Mouse (Mus musculus): ENCODE results near the gene Polr2h.
"Not testable (repeated sequence)": the region's sequence is repeated elsewhere in the genome, so short reads cannot be mapped to it uniquely, and the experiment has no call there.

Gene Polr2h

GRCm38 (mm10) chr16:20717181-20717977 lies at the start of gene Polr2h, which contains the start of gene Clcn2:
Gene Polr2h, plus strand, starts transcription at chr16:20717665.
Gene Clcn2, minus strand, starts transcription at chr16:20717746.
- DNase-seq (ENCODE audit: low spot score in 2 of 2): peak; percentile 98

GRCm38 (mm10) chr16:20668013-20668412 lies 49.5 kb upstream of the Polr2h start, which contains the start of gene Eif4g1:
Gene Eif4g1, plus strand, starts transcription at chr16:20668313.
- DNase-seq (ENCODE audit: low spot score in 2 of 2): not testable (repeated sequence)

- DNase-seq (ENCODE audit: low spot score in 2 of 2): no peak
Measured at GRCm38 (mm10) chr16:20670291-20670690, 47.2 kb upstream of the Polr2h start.

DNA sequence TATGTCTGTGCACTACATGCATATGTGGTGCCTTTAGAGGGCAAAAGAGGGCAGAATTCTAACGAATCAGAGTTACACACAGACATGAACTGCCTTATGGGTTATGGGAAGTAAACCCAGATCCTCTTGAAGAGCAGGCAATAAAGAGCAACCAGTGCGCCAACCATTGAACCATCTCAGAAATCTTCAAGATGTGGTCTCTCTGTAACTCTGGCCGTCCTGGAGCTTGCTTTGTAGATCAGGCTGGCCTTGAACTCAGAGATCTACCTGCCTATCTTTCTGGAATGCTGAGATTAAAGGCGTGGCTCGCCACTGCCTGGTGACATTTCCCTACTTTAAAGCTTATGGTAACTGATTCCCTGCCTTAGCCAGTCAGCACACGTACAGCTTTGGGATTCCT lies 45.6 kb upstream of the Polr2h start:
- no peak for DNase-seq (ENCODE audit: low spot score in 2 of 2)

- peak; percentile 96 to 97 for DNase-seq (ENCODE audit: low spot score in 2 of 2)
Measured at GRCm38 (mm10) chr16:20672500-20672902, 45.0 kb upstream of the Polr2h start.

DNA sequence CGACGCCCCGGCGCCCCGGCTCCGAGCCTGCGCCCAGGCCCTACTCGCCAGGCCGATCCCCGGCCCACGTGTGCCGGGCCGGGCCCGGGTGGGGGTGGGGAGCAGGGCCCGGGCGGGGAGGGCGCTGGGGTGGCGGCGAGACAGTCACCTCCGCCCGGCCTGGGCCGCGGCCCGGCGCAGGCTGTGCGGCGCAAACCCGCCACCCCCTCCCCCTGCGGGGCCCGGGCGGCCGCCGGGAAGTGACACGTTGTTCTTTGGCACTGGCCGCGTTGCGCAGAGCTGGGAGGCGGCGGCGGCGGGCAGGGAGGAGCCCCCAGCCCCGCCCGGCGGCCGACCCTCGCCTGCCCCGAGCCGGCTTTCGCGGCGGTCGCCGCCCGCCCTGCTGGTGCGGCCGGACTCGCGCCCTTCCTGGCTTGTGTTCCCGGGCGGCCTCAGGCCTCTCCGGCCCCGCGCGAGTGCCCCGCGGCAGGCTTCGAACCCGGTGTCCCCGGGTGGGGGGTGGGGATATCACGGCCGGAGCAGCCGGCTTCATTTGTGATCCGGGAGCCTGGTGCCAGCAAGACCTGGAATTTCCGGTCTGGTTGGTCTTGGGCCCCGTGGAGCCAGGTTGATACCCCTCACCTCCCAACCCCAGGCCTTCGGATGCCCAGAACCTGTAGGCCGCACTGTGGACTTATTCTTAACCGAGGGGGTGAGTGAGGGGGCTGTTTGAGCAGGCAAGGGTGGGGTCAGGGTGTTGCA lies 44.3 kb upstream of the Polr2h start:
- DNase-seq (ENCODE audit: low spot score in 2 of 2): peak in 1 of 2 experiments; percentile 67

DNA sequence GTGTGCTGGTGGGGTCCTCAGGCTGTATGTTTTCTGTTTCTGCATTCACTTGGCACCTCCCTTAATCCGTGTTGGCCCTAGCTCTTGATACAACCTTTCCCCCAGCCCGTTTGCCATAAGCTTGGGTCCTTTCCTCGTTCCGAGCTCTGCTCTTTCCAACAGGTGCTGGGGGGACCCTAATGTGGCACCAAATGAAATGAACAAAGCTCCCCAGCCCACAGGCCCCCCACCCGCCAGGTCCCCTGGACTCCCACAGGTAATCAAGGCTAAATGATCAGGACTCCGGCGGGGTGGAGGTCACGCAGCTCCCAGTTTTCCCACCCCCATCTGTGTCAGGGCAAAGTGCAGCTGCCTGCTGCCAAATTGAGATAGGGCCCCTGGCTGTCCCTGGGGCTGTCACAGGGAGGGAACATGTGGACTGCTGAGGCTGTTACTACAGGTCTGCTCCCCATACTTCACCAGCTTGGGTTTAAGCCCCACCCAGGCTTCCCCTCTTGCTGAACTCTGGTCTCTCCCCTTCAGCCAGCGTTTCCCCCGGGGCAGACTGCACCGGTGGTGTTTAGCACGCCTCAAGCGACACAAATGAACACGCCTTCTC lies 43.7 kb upstream of the Polr2h start:
- DNase-seq (ENCODE audit: low spot score in 2 of 2): peak in 1 of 2 experiments; percentile 45

DNA sequence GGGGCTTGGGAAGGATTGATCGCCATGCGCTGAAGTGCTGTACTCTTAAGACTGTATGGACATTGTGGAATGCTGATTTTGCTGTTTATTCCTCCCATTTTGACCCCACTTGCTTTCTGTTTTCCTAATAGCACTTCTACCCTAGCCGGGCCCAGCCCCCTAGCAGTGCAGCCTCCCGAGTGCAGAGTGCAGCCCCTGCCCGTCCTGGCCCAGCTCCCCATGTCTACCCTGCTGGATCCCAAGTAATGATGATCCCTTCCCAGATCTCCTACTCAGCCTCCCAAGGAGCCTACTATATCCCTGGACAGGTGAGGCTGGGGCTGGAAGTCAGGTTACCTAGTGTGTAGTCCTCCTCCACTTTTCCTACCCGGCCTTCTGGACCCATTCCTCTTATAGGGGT lies 42.3 kb upstream of the Polr2h start:
- DNase-seq (ENCODE audit: low spot score in 2 of 2): no peak

DNA sequence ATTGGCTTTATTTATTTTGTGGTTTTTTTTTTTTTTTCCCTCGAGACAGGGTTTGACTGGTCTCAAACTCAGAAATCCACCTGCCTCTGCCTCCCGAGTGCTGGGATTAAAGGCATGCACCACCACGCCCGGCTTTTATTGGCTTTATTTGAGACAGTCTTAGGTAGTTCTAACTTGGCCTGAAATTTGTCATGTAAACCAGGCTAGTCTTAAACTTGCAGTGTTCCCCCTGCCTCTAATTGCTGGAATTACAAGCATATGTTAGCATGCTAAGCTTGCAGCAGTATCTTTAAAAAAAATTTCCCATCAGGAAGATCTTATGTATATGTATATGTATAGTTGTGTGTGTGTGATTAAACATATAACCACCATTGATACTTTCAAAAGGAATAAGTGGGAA lies 40.8 kb upstream of the Polr2h start:
- no peak for DNase-seq (ENCODE audit: low spot score in 2 of 2)

DNA sequence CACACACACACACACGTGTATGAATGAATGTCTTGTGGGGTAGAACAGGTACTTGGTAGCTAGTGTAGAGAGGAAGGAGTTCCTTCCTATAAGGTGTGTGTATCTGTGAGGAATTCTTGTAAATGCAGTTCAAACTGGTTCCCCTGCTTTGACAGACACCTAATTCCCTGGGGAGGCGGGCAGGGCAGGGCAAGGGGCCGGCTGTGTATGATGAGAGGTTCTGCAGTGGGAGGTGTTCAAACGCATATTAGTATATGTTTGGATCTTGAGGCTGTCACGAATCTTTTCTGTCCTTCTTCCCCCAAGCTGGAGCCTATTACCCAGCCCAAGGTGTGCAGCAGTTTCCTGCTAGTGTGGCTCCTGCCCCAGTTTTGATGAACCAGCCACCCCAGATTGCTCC lies 40.1 kb upstream of the Polr2h start:
- DNase-seq (ENCODE audit: low spot score in 2 of 2): no peak

DNA sequence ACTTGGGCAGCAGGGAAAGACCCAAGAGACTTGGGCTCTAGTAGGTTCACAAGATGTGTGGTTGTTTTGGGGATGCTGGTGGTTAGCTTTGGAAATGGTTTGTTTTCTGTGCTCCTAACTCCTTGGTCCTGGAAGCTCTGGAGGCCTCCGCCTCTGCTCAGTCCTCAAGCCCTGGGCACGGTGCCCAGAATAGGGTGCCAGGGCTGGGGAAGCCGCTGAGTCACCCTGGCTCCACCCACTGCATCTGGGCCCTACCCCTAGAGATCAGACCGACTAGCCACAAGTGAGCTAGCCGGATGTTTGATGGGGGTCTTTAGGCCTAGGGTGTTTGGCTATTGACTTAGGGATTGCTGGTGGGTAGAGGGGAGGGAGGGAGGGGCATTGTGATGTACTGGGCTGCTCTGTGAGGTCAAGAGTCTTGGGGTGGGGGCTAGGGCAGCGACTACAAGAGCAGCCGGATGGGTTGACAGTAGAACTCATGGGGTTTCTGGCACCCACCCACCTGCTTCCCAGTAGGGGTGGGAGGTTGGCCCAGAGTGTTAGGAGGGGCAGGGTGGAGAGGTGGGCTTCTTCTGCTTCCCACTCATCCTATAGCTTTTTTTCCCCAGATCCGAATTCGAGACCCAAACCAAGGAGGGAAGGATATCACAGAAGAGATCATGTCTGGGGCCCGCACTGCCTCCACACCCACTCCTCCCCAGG lies 39.3 kb upstream of the Polr2h start:
- peak; percentile 82 to 90 for DNase-seq (ENCODE audit: low spot score in 2 of 2)

GRCm38 (mm10) chr16:20690774-20691173 lies 26.7 kb upstream of the Polr2h start:
- no peak for DNase-seq (ENCODE audit: low spot score in 2 of 2)

DNA sequence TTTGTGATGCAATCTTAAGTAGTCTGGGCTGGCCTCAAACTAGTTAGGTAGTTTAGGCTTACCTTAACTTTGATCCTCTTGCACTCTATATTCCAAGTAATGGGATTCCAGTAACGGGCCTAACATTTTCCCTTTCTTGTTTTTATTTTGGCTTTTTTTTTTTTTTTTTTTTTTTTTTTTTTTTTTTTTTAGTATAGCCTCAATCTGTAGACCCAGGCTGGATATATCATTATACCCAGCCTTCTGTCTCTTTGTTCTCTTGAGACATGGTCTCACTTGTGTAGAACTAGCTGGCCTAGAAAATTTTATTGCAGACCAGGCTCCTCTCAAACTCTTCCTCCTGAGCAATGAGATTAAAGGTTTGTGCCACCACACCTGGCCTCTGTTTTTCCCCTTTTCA lies 25.8 kb upstream of the Polr2h start:
- no peak for DNase-seq (ENCODE audit: low spot score in 2 of 2)

- no peak for DNase-seq (ENCODE audit: low spot score in 2 of 2)
Measured at GRCm38 (mm10) chr16:20692241-20692965, 25.1 kb upstream of the Polr2h start.

DNA sequence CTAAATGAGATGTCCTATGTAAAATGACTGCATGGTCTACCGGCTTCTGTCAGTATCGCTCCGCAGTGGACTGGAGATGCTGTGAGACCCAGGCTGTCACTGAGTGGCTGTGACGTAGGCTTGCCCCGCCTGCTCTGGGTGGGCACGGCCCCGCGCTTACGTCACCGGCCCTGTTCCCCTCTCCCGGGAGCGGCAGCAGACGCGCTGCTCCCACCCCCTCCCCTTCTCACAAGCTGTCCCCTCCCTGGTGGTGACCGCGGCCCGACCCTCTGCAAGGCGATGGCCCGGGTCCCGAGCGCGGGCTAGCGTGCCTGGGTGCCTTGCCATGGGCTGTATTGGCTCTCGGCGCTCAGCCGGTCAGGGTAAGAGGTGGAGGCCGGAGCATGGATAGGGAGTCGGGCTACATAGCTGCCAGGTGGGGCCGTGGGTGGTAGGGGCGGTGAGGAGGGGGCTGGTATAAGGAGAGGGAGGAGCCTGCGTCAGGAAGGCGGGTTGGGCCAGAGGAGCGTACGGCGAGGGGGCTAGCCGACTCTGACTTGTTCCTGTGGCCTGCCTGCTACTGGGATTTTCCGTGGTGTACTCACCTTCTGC lies 24.3 kb upstream of the Polr2h start, which contains the start of gene Fam131a:
TSS of gene Fam131a (plus strand) at position 131 of the 591 bp plus-strand sequence.
- peak; percentile 91 to 92 for DNase-seq (ENCODE audit: low spot score in 2 of 2)

DNA sequence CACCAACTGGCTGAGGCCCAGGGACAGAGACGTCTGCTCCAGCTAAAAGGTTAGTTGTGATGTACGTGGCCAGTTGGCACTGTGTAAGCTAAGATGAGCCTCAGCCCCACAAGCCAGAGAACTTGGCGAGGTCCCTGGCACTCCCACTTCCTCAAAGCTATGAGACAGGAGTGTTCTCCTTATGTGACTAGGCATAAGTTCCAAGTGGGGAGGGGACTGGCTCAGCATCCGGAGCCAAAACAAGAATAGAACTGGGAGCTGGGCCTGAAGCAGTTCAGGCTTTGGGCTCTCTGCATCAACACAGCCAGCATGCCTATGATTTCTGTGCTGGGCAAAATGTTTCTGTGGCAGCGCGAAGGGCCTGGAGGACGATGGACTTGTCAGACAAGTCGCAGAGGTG lies 22.7 kb upstream of the Polr2h start:
- DNase-seq (ENCODE audit: low spot score in 2 of 2): peak; percentile 70 to 73

DNA sequence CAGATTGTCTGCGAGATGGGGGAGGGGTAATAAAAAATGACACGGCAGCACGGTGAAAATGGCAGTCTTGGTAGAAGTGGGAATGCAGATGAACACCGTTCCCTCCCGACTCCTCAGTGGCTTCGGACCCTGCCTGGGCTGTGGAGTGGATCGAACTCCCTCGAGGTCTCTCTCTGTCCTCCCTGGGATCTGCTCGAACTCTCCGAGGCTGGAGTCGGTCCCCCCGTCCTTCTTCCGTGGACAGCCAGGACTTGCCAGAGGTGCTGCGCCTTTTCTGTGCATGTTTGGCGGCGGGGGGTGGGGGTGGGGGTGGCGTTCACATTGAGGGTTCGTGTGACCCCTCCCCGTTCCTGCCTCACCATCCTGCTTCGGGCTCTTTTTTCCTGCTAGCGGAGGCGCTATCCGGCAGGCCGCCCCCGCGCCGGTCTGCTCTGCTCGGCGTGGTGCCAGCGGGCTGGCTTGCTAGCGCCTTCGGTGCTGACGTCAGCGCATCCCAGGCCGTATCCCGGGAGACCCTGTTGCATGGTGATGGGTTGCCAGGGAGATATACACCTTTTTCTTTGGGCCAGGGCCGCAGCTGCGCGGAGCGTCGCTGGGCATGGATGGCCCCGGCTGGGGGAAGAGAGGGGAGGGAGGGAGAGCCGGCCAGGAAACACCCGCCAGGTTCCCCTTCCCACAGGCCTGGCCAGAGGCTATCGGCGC lies 21.7 kb upstream of the Polr2h start:
- DNase-seq (ENCODE audit: low spot score in 2 of 2): peak; percentile 86 to 88

- no peak for DNase-seq (ENCODE audit: low spot score in 2 of 2)
Measured at GRCm38 (mm10) chr16:20699266-20699665, 18.2 kb upstream of the Polr2h start.

GRCm38 (mm10) chr16:20700036-20700435 lies 17.4 kb upstream of the Polr2h start:
- DNase-seq (ENCODE audit: low spot score in 2 of 2): no peak

GRCm38 (mm10) chr16:20701316-20701715 lies 16.1 kb upstream of the Polr2h start:
- DNase-seq (ENCODE audit: low spot score in 2 of 2): no peak
